Mouse (Mus musculus) liver, embryonic 14.5 days (tissue): ENCODE measurements around the gene Wasf2.

Experiments used
- CTCF ChIP-seq: IDR thresholded peaks from 2 replicates; pipeline ENCODE4 v1.5.1; 2016; ENCODE audit warnings: antibody characterized with exemption, low read depth, control low read depth
- EP300 ChIP-seq: IDR thresholded peaks from 2 replicates; pipeline ENCODE4 v1.6.1; 2016; ENCODE audit warnings: antibody characterized with exemption, low read depth

DNA sequence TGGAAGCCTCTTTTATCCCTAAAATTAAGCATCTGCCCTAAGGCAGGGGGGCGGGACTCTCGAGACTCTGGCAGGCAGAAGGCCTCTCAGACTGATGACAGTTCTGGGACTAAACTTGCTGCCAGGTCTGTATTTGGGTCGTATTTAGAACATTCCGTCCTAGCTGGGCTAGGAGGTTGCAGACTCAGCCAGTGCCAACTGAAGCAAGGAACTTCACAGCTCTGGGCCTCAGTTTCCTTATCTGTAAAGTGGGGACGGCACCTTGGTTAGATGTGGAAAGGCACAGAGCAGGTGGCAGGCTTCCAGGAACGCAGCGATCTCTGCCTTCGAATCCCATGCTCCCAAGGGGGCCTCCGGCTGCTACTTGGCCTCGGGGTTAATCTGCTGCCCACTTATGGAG is 95.8 kb downstream of the Wasf2 start:
- TF ChIP-seq CTCF (no peak), EP300 (no peak)
